Mouse (Mus musculus) left cerebral cortex, postnatal 36 days (tissue): ENCODE measurements at regions not wholly inside any gene's neighbourhood (a gene's known extent, or its start where the extent isn't known, plus 50 kb on each side); places are given as distances from the start of the nearest gene placed in this dataset.

Experiments
- DNase-seq, 2 experiments: peaks; one replicate each; pipeline ENCODE4 v3.0.0; 2021 to 2022; ENCODE audit warnings: low spot score in 2 of 2, mixed read lengths in 1 of 2
- intact Hi-C: fragments of 180-260 bp; cut with DNase I; formaldehyde crosslinking; loops from one replicate; pipeline ENCODE4 v1.15.1; 2025

DNA sequence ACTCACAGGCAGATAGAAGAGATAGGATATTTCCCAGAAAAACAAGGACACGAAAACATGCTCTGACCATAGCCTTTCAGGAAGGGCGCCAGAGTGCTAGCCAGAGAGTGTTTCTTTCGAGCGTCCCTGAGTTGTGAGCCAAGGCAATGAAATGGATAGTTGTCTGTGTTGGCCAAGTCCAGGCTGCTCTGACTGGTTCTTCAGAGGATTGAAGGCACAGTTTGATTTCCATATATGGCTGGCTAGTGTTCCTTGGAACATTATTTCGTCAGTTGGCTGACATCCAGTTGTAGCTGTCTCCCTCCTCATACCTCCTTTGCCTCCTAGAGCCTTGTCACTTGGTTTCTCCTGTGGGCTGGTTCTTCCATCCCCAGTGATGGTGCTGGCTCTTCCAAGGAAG is 451.7 kb upstream of the BB014433 start:
- peak in 1 of 2 experiments; percentile 19 for DNase-seq
- intact Hi-C loops: loop anchor here (2.0 to 10.0 kb wide), 3 partner anchors 65 to 837 kb away; no protein-coding TSS in a partner anchor

DNA sequence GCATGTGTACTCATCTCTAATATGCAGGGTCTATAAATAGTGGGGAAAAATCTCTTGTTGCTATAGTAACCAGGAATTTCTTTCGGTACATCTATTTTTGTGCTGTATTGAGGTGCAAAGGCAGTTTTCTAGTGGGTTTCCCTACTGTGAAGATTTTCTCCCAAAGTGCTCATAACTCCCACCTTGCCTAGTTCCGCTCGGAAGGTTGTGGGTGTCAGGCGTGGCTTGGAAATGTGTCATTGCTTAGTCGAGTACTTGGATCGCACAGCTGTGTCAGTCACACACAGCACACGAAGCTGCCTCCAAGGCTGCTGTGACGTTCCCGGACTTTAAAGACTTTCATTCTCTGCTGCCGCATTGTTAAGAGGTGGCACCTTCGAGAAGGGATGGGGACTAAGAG is 450.4 kb upstream of the BB014433 start:
- intact Hi-C loops: loop anchor here (2.0 to 10.0 kb wide), 3 partner anchors 66 to 839 kb away; no protein-coding TSS in a partner anchor
- peak; percentile 75 to 79 for DNase-seq

- intact Hi-C loops: loop anchor here (10.0 kb wide), 1 partner anchor 844 kb away; no protein-coding TSS in a partner anchor
These were observed 444.9 kb upstream of the BB014433 start for GRCm38 (mm10) chr8:15490774-15491173.

GRCm38 (mm10) chr8:15487579-15487978 is 441.7 kb upstream of the BB014433 start:
- intact Hi-C loops: loop anchor here (5.0 to 10.0 kb wide), 2 partner anchors 223 to 240 kb away; no protein-coding TSS in a partner anchor
- no peak for DNase-seq

More at GRCm38 (mm10) chr8:15490774-15491173, 444.9 kb upstream of the BB014433 start:
- no peak for DNase-seq

DNA sequence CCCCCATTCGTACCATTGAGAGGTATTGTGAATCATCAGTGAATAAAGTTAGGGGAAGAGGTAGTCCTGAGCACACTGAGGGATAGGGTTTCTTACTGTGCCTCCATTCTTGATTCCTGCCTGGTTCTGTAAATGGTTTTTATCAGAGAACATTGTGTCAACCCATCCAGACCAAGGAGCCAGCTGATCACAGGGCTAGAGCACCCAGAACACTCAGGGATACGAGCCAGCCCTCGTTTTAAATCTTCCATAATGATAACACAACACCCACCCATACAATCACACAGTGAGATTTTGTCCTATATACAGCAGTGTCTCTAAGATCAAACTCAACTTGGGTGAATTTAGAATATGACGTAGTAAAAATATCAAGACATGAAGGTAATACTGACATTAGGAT is 424.7 kb upstream of the BB014433 start:
- no peak for DNase-seq
- intact Hi-C loops: loop anchor here (10.0 kb wide), 1 partner anchor 156 kb away; no protein-coding TSS in a partner anchor

DNA sequence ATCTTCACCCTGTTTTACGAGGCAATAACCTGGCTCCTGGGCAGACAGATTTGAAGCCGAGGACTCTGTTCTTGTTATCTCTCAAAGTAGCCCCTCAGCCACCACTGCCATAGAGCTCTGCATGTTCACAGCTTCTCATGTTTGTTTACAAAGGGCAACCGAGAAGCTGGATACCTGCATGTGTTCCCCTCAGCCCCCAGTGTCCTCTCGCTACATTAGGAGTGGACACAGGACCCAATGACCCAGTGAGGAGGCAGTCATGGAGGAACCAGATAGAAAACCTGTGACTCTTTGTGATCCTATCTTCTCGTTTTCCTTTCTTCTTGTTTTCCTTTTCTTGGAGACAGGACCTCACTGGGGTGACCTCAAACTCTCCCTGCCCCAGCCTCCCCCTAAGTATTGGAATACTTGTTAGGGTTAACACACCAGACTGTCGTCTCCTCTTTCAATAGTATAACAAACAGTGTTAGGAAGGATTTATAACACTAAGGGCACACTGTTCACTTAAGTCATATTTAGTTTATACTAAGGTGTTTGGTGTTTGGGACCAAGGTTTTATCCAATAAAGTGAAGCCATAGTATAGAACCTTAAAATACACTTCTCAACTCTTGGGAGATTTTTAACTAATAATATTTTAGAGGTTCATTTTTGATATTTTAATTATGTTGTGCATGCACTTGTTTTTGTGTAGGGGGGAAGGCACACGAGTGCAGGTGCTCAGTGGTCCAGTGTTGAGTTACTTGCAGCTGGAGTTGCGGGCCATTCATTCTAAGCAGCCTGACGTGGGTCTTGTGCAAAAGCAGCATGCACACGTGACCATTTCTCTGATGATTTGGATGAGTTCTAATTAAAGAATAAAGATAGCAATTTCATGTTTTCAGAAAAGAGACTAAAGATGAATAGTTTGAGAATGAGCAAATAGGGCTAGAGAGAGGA is 422.9 kb upstream of the BB014433 start:
- no peak for DNase-seq
- intact Hi-C loops: no loop called here

DNA sequence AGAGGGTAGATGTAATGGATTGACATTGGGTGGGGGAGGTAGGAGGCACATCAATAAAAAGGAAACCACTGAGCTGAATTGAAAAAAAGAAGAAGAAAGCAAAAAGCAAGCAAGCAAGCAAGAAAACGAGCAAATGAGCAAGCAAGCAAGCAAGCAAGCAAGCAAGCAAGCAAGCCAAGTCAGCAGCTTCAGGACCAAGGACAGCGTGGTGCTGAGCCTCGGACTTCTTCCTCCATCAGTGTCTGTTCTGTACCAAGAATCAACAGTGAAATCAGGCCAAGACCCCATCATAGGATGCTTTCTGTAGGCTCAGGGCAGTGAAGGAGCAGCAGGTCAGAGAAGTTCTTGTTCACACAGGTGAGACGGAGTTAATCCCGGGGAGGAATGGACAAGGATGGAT is 392.7 kb upstream of the BB014433 start:
- intact Hi-C loops: no loop called here
- DNase-seq: no peak

DNA sequence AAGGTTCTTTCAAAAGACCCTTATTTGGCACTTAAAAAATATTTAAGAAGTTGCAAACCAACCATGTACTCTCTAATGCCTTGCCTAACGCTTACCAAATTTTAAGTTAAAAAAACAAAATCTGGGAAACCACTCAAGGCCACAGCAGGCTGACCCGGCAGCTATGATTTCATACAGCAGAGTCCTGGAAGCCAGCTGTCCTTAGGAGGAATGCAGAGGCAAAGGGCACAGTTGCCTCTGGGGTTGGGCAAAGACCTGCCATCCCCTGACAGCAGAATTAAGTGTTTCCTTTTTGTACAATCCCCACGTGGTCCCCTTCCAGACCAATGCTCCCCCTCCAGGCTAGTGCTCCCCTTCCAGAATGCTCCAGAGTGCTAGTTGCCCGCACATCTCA is 348.8 kb upstream of the BB014433 start:
- intact Hi-C loops: no loop called here
- DNase-seq: no peak

GRCm38 (mm10) chr8:15393936-15394721 is 348.3 kb upstream of the BB014433 start:
- intact Hi-C loops: no loop called here
- no peak for DNase-seq

DNA sequence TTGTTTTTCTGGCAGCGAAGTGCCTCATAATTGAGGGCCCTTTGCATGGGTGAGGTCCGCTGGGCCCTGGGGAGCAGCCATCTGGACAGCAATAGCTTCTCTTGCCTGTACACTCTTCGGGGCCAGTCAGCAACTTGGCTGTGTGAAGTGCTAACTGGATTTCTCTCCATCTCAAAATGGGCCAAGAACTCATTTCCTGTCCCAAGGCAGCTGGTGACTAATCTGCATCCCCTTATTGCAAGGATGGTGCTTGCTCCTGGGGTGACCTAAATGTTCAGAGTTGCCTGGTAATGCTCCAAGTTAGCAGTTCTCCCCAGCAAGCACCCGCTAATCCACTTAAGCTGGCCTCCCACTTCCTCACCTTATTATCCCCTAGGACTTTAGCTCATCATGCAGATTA is 346.2 kb upstream of the BB014433 start:
- no peak for DNase-seq

DNA sequence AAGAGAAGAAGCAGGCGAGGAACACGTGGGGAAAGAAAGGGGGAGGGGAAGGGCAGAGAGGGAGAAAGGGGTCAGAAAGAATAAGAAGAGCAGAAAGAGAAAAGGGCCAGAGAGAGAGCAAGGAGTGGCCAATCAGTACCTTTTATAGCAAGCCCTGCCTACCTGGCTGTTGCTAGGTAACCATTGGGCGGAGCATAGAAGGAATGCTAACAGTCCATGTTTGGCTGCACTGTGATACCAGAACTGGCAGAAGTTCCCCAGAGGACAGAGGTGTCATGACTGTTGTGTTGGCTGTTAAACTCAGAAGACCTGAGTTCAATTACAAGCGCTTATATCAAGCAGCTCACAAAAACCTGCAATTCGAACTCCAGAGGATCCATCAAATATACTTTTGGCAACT is 342.9 kb upstream of the BB014433 start:
- intact Hi-C loops: no loop called here
- DNase-seq: no peak

More for the DNA sequence above, 346.2 kb upstream of the BB014433 start:
- intact Hi-C loops: no loop called here

DNA sequence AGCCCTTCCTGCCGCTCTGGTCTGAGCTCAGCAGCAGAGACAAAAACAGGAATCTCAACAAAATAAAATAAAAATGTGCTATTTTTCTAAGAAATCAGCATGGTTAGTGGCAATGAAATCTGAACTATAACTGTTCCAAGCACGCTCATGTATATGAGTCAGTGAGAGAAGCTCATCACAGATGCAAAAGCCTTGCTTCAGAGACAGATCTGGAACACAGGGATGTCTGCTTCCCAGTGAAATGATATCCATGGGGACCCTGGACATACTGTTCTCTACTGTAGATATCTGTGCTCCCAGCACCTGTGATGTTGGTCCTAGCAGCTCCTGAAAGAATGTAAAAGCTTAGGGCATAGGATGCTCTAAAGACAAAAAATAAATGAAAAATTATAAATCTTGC is 321.2 kb upstream of the BB014433 start:
- intact Hi-C loops: no loop called here
- no peak for DNase-seq

GRCm38 (mm10) chr8:15364546-15364945 is 318.7 kb upstream of the BB014433 start:
- no peak for DNase-seq
- intact Hi-C loops: no loop called here

DNA sequence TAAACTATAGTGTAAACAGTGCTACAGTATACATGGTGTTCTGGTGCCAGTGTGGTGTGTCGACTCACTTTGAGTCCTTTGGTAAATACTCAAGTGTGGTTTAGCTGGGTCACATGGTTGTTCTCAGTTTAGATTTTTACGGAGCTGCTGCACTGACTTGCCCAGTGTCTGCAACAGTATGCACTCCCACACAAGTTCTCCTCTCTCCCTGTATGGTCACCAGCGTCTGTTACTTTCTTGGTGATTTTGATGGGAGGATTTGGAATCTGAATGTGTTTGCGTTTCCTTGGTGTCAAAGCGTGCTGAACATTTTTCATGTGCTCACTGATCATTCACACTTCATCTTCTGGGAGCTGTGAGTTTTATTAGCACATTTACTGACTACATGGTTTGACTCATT is 298.3 kb upstream of the BB014433 start:
- DNase-seq: no peak
- intact Hi-C loops: no loop called here

GRCm38 (mm10) chr8:15343616-15344015 is 297.7 kb upstream of the BB014433 start:
- no peak for DNase-seq
- intact Hi-C loops: no loop called here

DNA sequence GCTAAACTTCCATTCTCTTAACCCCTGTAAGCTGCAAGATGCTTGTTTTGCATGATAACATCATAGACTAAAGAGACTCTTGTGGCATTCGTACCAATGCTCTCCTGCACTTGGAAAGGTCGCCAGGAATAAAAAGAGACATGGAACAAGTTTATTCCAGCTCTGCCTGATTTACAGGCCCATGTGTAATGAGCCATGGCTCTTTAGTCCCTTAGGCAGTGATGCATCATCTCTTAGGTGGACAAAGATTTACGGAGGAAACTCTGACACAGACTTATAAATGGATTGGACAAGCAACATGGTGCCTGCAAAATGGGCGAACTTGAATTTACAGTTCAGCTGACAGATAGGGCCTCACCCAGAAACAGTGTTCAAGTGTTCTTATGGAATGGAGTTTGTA is 288.7 kb upstream of the BB014433 start:
- intact Hi-C loops: no loop called here
- no peak for DNase-seq

- no peak for DNase-seq
- intact Hi-C loops: no loop called here
These were observed 281.4 kb upstream of the BB014433 start for GRCm38 (mm10) chr8:15327312-15327711.

DNA sequence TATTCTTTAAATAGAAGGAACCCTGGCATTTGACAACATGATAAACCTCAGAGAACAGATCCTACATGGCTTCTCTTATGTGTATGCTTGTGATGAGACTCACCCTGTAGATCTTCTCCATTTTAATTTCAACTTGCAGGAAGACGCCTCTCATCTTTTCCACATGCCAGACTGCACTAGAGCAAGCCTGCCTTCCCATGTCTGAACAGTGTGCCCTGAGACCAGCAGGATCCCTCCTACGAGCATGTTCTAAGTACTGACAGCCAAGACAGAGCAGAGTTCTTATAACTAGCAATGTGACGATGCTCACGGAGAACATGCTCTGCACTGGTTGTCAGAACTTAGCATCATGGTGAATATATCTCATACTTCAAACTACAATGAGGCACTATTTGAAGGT is 277.5 kb upstream of the BB014433 start:
- intact Hi-C loops: no loop called here
- no peak for DNase-seq

GRCm38 (mm10) chr8:15318082-15318816 is 272.4 kb upstream of the BB014433 start:
- intact Hi-C loops: loop anchor here (10.0 kb wide), 1 partner anchor 157 kb away; no protein-coding TSS in a partner anchor
- DNase-seq: no peak

DNA sequence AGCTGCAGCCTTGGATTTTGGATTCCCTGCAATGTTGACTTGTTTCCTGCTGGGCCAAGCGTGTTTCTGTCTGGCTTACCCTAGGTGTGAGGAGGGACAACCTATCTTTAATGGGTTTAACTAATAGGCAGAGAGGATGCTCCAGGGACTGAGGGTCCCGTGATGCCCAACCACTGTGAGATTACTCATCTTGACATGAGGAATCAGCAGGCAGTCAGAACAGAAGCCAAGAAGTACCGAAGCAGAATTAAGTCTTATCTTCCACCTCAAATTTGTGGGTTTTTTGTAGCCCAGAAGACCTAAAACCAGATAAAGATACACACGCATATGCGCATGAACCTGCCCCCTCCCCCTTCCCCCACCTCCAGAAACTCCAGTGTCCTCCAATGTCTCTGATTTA is 267.6 kb upstream of the BB014433 start:
- intact Hi-C loops: loop anchor here (10.0 kb wide), 1 partner anchor 161 kb away; no protein-coding TSS in a partner anchor
- no peak for DNase-seq
